Mouse (Mus musculus) olfactory bulb, adult 2 months (tissue): ENCODE results near the gene Zmym6.

ENCODE experiments used
- CTCF ChIP-seq: fragments of 200-500 bp; IDR thresholded peaks from 2 replicates; pipeline ENCODE4 v1.5.1; 2012; ENCODE audit warnings: low read depth, mild to moderate bottlenecking, low read length, moderate library complexity; ENCODE audit not compliant: insufficient read depth
- POLR2A ChIP-seq: fragments of 200-500 bp; IDR thresholded peaks from 2 replicates; pipeline ENCODE4 v1.6.1; 2012; ENCODE audit warnings: mild to moderate bottlenecking, low read depth, low read length, moderate library complexity; ENCODE audit not compliant: insufficient read depth

- TF ChIP-seq CTCF (no peak), POLR2A (peak; percentile 80)
These were observed at the start of gene Zmym6 for GRCm38 (mm10) chr4:127076875-127077548.
